Mouse (Mus musculus) sigmoid colon, adult 10 weeks (tissue): Measurements from ENCODE around the gene Olfr901. TPM values are rescaled to one million over a fixed set of nuclear protein-coding genes. Genes with fewer than 3 reads are reported as not detected.

Experiments
- polyA plus RNA-seq: library from polyadenylated mRNA; stranded (reverse); fragments of 350-450 nt; fragmentation: Illumina TruSeq; extraction: RNeasy Lipid Tissue Mini Kit (QIAGEN cat#74804); gene quantifications from one replicate; pipeline ENCODE4 v1.2.3, GENCODE M21; 2014; ENCODE audit warnings: low read depth, low replicate concordance

The Olfr901 gene
- not detected for polyA plus RNA-seq

DNA sequence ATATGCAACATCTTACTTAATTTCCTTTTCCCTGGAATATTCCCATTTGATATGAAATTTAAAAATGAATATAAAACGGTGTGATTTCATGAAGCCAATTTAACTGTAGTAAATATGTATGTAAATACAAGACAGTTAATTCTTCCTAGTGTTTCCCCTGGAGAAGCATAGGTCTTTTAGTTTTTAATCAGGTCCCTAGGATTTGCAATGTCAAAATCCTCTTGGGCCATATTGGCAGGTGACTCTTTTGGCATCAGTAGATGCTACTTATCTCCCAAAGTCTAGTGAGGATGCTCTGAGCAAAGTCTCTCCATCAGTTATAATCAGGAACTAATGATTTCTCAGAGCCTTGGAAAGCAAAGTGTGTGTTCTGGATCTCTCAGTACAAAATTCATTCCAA is at the start of gene Olfr901:
TSS of gene Olfr901 (plus strand) at position 301 of the 400 bp plus-strand sequence.

DNA sequence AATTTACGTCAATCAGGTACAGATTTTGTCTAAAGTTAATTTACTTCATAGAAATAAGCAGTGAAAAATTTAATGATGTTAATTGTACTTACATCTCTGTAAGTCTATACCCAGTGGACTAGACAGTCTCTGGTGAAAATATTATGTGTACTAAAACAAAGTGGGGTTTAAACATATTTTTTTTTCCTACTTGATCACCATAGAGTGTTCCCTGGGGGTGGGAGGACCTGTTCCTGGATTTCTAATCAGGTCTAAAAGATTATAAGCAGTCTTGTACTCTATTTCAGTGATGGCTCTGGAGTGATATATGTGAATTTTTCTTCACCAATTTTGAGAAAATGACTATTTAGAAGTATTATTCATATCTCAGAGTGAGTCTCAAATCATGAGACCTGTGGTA is 27.9 kb upstream of the Olfr901 start, which contains the start of gene Olfr147:
TSS of gene Olfr147 (plus strand) at position 301 of the 400 bp plus-strand sequence.

DNA sequence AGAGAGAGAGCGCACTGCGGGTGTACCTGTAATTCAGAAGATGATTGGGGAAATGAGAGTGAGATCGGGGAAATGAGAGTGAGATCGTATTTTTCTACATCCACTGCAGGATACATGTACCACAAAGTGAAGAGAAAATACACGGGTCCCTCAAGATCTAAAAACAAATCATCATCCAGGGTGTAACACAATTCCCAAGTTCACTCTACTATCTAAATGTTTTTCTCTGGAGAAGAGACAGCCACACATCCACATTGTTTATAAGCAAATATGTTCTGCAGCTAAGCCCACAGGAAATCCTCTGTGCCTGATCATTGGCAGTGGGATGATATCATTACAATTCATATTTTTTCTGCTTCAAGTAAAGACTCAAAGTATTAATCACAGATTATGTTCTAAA is 18.1 kb downstream of the Olfr901 start, which contains the start of gene Olfr902:
TSS of gene Olfr902 (plus strand) at position 301 of the 400 bp plus-strand sequence.

DNA sequence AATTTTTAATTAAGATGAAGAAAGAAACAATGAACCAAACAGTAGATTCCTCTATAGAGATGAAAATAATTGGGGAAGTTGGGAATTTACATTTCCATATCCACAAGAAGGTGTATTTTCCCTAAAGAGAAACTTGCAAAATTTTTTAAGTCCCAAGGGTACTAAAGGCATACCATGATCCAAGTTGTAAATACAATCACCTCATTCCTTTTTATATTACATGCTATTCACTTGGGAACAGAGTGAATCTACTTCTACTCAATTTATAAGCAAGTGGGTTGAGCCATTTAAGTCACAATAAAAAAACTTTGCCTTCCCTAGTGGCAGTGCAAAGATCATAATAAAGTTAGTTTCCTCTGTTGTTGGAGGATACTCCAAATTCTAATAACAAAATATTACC is 33.6 kb downstream of the Olfr901 start, which contains the start of gene Olfr904:
TSS of gene Olfr904 (plus strand) at position 301 of the 400 bp plus-strand sequence.

DNA sequence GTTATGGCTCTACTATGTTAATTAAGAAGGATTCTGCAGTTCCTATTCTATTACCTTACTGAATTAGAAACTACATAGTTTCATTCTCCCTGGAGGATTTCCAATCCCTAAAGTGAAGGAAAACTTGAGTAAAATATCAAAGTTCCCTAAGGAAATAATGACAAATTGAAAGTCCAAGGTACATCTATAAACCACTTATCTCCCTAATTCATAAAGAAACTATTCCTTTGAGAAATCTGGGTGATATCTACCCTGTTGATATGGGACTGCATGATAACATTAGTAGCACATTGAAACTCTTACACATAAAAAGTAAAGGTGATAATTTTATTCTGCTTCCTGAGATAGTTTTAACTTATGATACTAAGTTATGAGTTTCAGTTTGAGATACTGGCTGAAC is 41.6 kb downstream of the Olfr901 start, which contains the start of gene Olfr905:
TSS of gene Olfr905 (plus strand) at position 301 of the 400 bp plus-strand sequence.

Other genes starting within 250 kb of the Olfr901 start
- not detected for gene Olfr891, start 248.6 kb upstream of the Olfr901 start, polyA plus RNA-seq
- gene Olfr893, start 221.1 kb upstream of the Olfr901 start, polyA plus RNA-seq: not detected
- gene Olfr894, start 211.4 kb upstream of the Olfr901 start, polyA plus RNA-seq: not detected
- gene Olfr143, start 176.7 kb upstream of the Olfr901 start, polyA plus RNA-seq: not detected
- not detected for gene Olfr895, start 161.6 kb upstream of the Olfr901 start, polyA plus RNA-seq
- not detected for gene Olfr896-ps1, start 138.3 kb upstream of the Olfr901 start, polyA plus RNA-seq
- gene Olfr25, start 100.4 kb upstream of the Olfr901 start, polyA plus RNA-seq: not detected
- not detected for gene Olfr898, start 81.0 kb upstream of the Olfr901 start, polyA plus RNA-seq
- not detected for gene Olfr250, start 62.6 kb upstream of the Olfr901 start, polyA plus RNA-seq
- not detected for gene Olfr251, start 52.4 kb upstream of the Olfr901 start, polyA plus RNA-seq
- not detected for gene Olfr147, start 27.8 kb upstream of the Olfr901 start, polyA plus RNA-seq
- gene Olfr902, start 18.2 kb downstream of the Olfr901 start, polyA plus RNA-seq: not detected
- gene Olfr904, start 33.7 kb downstream of the Olfr901 start, polyA plus RNA-seq: not detected
- not detected for gene Olfr905, start 41.7 kb downstream of the Olfr901 start, polyA plus RNA-seq
- not detected for gene Olfr906, start 57.6 kb downstream of the Olfr901 start, polyA plus RNA-seq
- not detected for gene Olfr907, start 66.3 kb downstream of the Olfr901 start, polyA plus RNA-seq
- gene Olfr911-ps1, start 92.1 kb downstream of the Olfr901 start, polyA plus RNA-seq: not detected
- gene Olfr910, start 108.4 kb downstream of the Olfr901 start, polyA plus RNA-seq: not detected
- not detected for gene Olfr912, start 150.7 kb downstream of the Olfr901 start, polyA plus RNA-seq
- not detected for gene Olfr913, start 163.3 kb downstream of the Olfr901 start, polyA plus RNA-seq
- gene Olfr914, start 175.6 kb downstream of the Olfr901 start, polyA plus RNA-seq: not detected
- gene Olfr916, start 230.4 kb downstream of the Olfr901 start, polyA plus RNA-seq: not detected
- not detected for gene Olfr917, start 236.4 kb downstream of the Olfr901 start, polyA plus RNA-seq
- not detected for gene Olfr918, start 245.1 kb downstream of the Olfr901 start, polyA plus RNA-seq